Mouse (Mus musculus): ENCODE measurements around the gene Cpne8. TPM values are rescaled to one million over a fixed set of nuclear protein-coding genes. Genes with fewer than 3 reads are reported as not detected.

Cpne8 gene
- total RNA-seq (2015; ENCODE audit: low replicate concordance) (1.9 TPM in 1 of 2 replicates, not detected in the other), total RNA-seq (2017; ENCODE audit: low replicate concordance) (0.34 TPM in 1 of 2 replicates, not detected in the other)

GRCm38 (mm10) chr15:90678985-90679759, at the start of gene Cpne8:
Cpne8 (minus strand) TSS chr15:90679432.
- no peak for ATAC-seq (replicated peaks; ENCODE audit: low FRiP score, poor library complexity, severe bottlenecking)

GRCm38 (mm10) chr15:90717717-90718116, 38.5 kb upstream of the Cpne8 start:
- no peak for ATAC-seq (replicated peaks; ENCODE audit: low FRiP score, poor library complexity, severe bottlenecking)

GRCm38 (mm10) chr15:90709296-90709695, 30.1 kb upstream of the Cpne8 start:
- no peak for ATAC-seq (replicated peaks; ENCODE audit: low FRiP score, poor library complexity, severe bottlenecking)

GRCm38 (mm10) chr15:90704314-90704713, 25.1 kb upstream of the Cpne8 start:
- ATAC-seq (replicated peaks; ENCODE audit: low FRiP score, poor library complexity, severe bottlenecking): no peak

- ATAC-seq (replicated peaks; ENCODE audit: low FRiP score, poor library complexity, severe bottlenecking): no peak
These were observed 24.4 kb upstream of the Cpne8 start for GRCm38 (mm10) chr15:90703502-90704232.

- ATAC-seq (replicated peaks; ENCODE audit: low FRiP score, poor library complexity, severe bottlenecking): no peak
These were observed 7.5 kb upstream of the Cpne8 start for GRCm38 (mm10) chr15:90686770-90687169.

GRCm38 (mm10) chr15:90679760-90680579, 738 bp upstream of the Cpne8 start:
- ATAC-seq (replicated peaks; ENCODE audit: low FRiP score, poor library complexity, severe bottlenecking): no peak

GRCm38 (mm10) chr15:90678488-90678887, 744 bp downstream of the Cpne8 start:
- no peak for ATAC-seq (replicated peaks; ENCODE audit: low FRiP score, poor library complexity, severe bottlenecking)

- ATAC-seq (replicated peaks; ENCODE audit: low FRiP score, poor library complexity, severe bottlenecking): no peak
These were observed 9.7 kb downstream of the Cpne8 start for GRCm38 (mm10) chr15:90669494-90669893.

GRCm38 (mm10) chr15:90666893-90667292, 12.3 kb downstream of the Cpne8 start:
- ATAC-seq (replicated peaks; ENCODE audit: low FRiP score, poor library complexity, severe bottlenecking): no peak

- ATAC-seq (replicated peaks; ENCODE audit: low FRiP score, poor library complexity, severe bottlenecking): no peak
These were observed 14.6 kb downstream of the Cpne8 start for GRCm38 (mm10) chr15:90664615-90665014.

- ATAC-seq (replicated peaks; ENCODE audit: low FRiP score, poor library complexity, severe bottlenecking): no peak
These were observed 15.6 kb downstream of the Cpne8 start for GRCm38 (mm10) chr15:90663631-90664030.

GRCm38 (mm10) chr15:90660723-90661122, 18.5 kb downstream of the Cpne8 start:
- no peak for ATAC-seq (replicated peaks; ENCODE audit: low FRiP score, poor library complexity, severe bottlenecking)

- ATAC-seq (replicated peaks; ENCODE audit: low FRiP score, poor library complexity, severe bottlenecking): no peak
These were observed 21.2 kb downstream of the Cpne8 start for GRCm38 (mm10) chr15:90658053-90658452.

- no peak for ATAC-seq (replicated peaks; ENCODE audit: low FRiP score, poor library complexity, severe bottlenecking)
These were observed 22.7 kb downstream of the Cpne8 start for GRCm38 (mm10) chr15:90656521-90656920.

GRCm38 (mm10) chr15:90647011-90647577, 32.1 kb downstream of the Cpne8 start:
- ATAC-seq (replicated peaks; ENCODE audit: low FRiP score, poor library complexity, severe bottlenecking): no peak

- ATAC-seq (replicated peaks; ENCODE audit: low FRiP score, poor library complexity, severe bottlenecking): no peak
These were observed 32.9 kb downstream of the Cpne8 start for GRCm38 (mm10) chr15:90646326-90646725.

GRCm38 (mm10) chr15:90645828-90646227, 33.4 kb downstream of the Cpne8 start:
- ATAC-seq (replicated peaks; ENCODE audit: low FRiP score, poor library complexity, severe bottlenecking): no peak

GRCm38 (mm10) chr15:90624201-90624600, 55.0 kb downstream of the Cpne8 start:
- no peak for ATAC-seq (replicated peaks; ENCODE audit: low FRiP score, poor library complexity, severe bottlenecking)

GRCm38 (mm10) chr15:90622005-90622404, 57.2 kb downstream of the Cpne8 start:
- no peak for ATAC-seq (replicated peaks; ENCODE audit: low FRiP score, poor library complexity, severe bottlenecking)

Measured in erythroblast, adult 5-6 weeks (primary cell).